Mouse (Mus musculus): ENCODE results near the gene 7530416G11Rik.

Gene 7530416G11Rik

DNA sequence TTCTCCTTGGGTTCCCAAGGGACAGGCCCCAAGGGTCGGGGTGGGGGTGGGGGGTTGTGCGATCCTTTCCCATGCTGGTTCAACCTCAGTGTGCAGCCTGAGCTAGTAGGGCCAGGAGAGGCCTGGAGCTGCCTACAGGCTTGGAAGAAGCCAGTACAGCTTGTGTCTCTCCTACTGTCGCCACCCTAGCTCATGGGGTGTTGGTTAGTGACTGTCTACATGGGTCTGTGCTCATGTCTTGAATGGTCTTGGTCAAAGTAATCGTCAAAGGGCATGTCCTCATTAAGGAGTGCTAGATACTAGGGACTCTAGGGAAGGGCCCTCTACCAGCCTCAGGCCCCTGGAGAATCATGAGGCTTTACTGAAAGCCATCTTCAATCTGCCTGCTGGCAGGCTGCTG is 5.5 kb downstream of the 7530416G11Rik start:
- CTCF ChIA-PET, result interaction anchor here in 1 of 4 experiments (0.7 kb wide), 1 partner anchor 474 kb away, joined by 4 read pairs; no protein-coding TSS in a partner anchor
- POLR2A ChIA-PET, result interaction anchor here in 1 of 4 experiments (0.7 kb wide), 1 partner anchor 323 kb away, joined by 4 read pairs; no protein-coding TSS in a partner anchor

- POLR2A ChIA-PET, result interaction anchor here in 3 of 4 experiments (0.7 to 1.3 kb wide), 4 partner anchors 9 to 29 kb away, joined by 3 read pairs; no protein-coding TSS in a partner anchor
These were observed 8.8 kb downstream of the 7530416G11Rik start for GRCm38 (mm10) chr15:85494163-85494621.

DNA sequence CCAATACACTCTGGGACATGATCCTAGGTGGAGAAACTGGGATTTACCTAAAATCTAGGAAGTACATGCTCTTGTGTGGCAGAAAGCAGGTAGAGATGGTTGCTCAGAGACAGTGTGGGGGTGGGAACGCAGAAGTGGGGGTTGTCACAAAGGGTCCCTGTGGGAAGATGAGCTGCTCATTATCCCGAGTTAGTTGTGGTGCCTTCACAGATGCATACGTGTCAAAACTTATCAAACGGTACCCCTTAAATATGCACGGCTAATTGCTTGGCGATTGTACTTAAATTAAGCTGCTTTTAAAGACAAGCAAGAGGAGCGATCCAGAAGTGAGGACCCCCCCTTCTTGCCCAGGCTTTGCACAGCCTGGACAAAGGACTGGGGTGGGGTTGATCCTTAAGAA is 13.3 kb downstream of the 7530416G11Rik start:
- ChIA-PET CTCF (no interaction called here), POLR2A (interaction anchor here in 1 of 4 experiments (1.3 kb wide), 2 partner anchors 9 to 20 kb away, joined by 3 to 5 read pairs; no protein-coding TSS in a partner anchor)

More at GRCm38 (mm10) chr15:85494163-85494621, 8.8 kb downstream of the 7530416G11Rik start:
- CTCF ChIA-PET, result interaction anchor here in 3 of 4 experiments (0.5 to 2.0 kb wide), 8 partner anchors 8 to 179 kb away, joined by 3 to 7 read pairs (median 5); no protein-coding TSS in a partner anchor

DNA sequence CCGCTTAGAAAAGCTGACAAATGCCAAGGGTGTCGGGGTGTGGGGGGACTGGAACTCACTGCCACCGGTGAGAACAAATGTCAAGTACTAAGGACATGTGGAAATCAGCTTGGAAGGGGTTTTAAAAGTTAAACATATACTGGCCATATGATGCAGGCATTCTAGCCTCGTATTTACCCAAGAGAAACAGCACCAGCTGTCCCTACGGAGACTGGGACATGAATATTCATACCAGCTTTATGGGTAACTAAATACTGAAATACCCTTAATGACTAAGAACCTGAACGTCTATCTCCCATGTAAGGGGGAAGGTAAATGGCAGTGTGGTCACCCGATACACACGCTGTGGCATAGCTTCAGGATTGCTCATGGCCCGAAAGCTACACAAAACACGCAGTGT is 14.1 kb downstream of the 7530416G11Rik start:
- ChIA-PET CTCF (interaction anchor here in 2 of 4 experiments (0.8 to 1.0 kb wide), 2 partner anchors 12 to 94 kb away, joined by 3 to 4 read pairs; no protein-coding TSS in a partner anchor), POLR2A (interaction anchor here in 1 of 4 experiments (1.0 to 1.3 kb wide), 3 partner anchors 8 to 46 kb away, joined by 3 to 5 read pairs (median 3); no protein-coding TSS in a partner anchor)

DNA sequence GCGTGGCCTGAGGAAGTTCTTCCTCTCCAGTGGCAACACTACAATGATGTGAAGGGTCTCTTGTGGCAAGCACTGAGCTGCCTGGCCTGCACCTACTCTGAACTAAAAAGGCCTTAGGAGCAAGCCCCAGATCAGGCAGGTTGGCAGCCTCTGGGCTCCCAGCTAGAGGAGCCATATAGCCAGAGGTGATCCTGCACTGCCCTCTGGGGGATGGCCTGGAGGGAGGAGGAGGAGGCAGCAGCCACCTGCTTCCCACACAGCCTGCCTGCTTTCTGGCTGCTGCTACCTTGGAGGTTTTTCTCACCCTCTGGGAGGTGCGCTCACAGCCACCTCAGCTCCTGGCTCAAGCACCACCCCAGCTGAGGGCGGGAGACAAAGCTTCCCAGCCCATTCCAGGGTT is 22.4 kb downstream of the 7530416G11Rik start:
- ChIA-PET CTCF (interaction anchor here (0.6 to 8.3 kb wide), 19 partner anchors 9 to 329 kb away, joined by 3 to 87 read pairs (median 6); partner anchors contain the start of gene Wnt7b (in 2 of the 4)), POLR2A (interaction anchor here in 3 of 4 experiments (0.6 to 1.3 kb wide), 7 partner anchors 8 to 149 kb away, joined by 3 to 7 read pairs (median 4); no protein-coding TSS in a partner anchor)

DNA sequence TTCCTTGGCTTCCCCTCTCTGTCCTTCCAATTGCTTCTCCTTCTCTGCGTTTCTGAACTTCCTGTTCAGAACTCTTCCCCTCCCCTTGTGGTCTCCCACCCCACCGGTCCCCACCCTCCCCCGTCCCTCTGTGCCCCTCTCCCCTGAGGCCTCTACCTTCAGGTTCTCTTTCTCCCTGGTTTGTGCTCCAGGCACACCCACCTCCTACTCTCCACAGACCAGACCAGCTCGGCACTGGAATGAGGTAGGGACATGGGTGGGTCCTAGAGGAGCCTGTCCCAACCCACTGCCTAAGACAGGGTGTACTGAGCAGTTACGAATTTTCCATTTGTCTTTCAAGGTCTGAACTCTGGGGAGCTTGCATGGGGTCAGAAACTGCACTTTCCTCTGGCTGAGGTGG is 23.1 kb downstream of the 7530416G11Rik start:
- POLR2A ChIA-PET, result interaction anchor here in 3 of 4 experiments (0.5 to 1.3 kb wide), 7 partner anchors 9 to 103 kb away, joined by 3 to 7 read pairs (median 3); partner anchors contain the start of gene Wnt7b (in 1 of the 3)

DNA sequence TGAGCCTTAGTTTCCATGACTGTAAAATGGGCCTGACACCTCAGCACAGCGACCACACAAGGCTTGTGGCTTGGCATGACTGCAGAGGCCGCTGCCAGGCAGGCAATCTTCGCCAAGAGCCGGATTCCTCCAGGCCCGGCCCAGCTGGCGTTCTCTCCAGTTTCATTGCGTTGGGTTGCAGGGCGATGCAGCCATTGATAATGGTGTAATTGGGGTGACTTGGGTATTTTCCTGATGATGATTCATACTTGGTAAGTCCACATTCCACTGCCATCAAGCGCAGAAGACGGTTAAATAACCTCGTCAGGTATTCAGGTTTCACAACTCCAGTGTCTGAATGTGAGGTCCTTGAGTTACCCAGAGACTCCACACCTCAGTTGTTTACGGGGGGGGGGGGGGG is 23.7 kb downstream of the 7530416G11Rik start:
- POLR2A ChIA-PET, result interaction anchor here in 3 of 4 experiments (0.5 to 1.0 kb wide), 3 partner anchors 8 to 103 kb away, joined by 3 to 4 read pairs (median 3); partner anchors contain the start of gene Wnt7b (in 1 of the 3)
- CTCF ChIA-PET, result interaction anchor here (0.5 to 8.3 kb wide), 13 partner anchors 23 to 650 kb away, joined by 4 to 87 read pairs (median 10); partner anchors contain the start of gene Wnt7b (in 2 of the 4)

More for the DNA sequence above, 23.1 kb downstream of the 7530416G11Rik start:
- CTCF ChIA-PET, result interaction anchor here (0.6 to 8.3 kb wide), 16 partner anchors 24 to 650 kb away, joined by 3 to 87 read pairs (median 8); partner anchors contain the start of gene Wnt7b (in 2 of the 4)

- ChIA-PET POLR2A (interaction anchor here in 3 of 4 experiments (0.6 to 1.5 kb wide), 6 partner anchors 10 to 220 kb away, joined by 3 to 4 read pairs (median 3); partner anchors contain the start of gene Wnt7b (in 1 of the 3)), CTCF (interaction anchor here (0.5 to 8.3 kb wide), 27 partner anchors 8 to 326 kb away, joined by 3 to 87 read pairs (median 3); partner anchors contain the start of gene Wnt7b (in 2 of the 4))
These were observed 25.4 kb downstream of the 7530416G11Rik start for GRCm38 (mm10) chr15:85477584-85477983.

DNA sequence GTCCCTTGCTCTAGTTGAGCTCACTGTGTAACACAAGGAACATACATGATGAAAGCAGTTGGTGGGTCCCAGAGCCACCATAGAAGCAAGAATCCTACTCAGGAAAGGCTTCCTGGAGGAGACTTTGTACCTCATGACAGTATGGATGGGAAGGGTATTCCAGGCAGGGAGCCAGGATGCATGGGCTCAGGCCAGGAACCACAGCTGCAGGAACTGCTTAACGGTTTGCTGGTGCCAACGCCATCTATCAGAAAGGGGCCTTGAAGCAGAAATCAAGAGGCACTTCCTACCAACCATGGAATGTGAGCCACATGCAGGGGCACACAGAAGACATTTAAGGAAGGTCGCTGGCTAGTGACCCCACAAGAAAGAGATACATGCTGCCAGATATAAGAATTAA is 28.3 kb downstream of the 7530416G11Rik start:
- POLR2A ChIA-PET, result interaction anchor here in 1 of 4 experiments (0.7 to 2.1 kb wide), 3 partner anchors 11 to 108 kb away, joined by 3 to 5 read pairs (median 4); no protein-coding TSS in a partner anchor
- CTCF ChIA-PET, result interaction anchor here (0.6 to 8.3 kb wide), 9 partner anchors 108 to 1206 kb away, joined by 3 to 87 read pairs (median 5); partner anchors contain the start of gene Wnt7b (in 2 of the 4)

GRCm38 (mm10) chr15:85469401-85469800 is 33.6 kb downstream of the 7530416G11Rik start:
- POLR2A ChIA-PET, result interaction anchor here in 1 of 4 experiments (1.1 kb wide), 1 partner anchor 21 kb away, joined by 3 read pairs; no protein-coding TSS in a partner anchor
- CTCF ChIA-PET, result interaction anchor here in 2 of 4 experiments (0.5 to 1.5 kb wide), 5 partner anchors 8 to 1952 kb away, joined by 3 to 4 read pairs (median 3); no protein-coding TSS in a partner anchor

DNA sequence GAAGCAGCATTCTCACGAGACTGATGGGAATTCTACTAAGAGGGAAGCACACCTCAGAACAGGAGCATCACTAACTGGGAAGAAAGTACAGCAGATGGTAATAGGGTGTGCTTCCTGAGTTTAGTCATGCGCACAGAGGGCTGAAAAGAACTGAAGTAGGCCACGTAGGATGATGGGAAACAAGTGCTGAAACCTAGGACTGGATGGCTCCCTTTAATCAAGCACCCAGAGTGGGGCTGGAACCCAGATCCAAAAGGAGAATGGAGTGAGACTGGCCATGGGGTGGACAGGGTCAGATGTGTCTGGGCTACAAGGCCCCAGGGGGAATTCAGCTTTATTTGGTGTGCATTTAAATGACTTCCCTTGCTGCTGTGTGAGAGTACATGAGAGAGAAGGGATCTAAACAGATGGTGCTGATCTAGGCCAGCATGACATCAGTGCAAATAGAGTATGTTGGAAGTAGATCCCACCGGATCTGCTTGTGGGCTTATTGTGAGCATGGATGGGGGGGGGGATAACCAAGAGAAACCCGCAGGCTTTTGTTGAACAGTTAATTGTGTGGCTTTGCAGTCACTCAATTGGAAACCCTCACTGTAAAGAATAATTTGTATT is 36.5 kb downstream of the 7530416G11Rik start:
- ChIA-PET CTCF (interaction anchor here in 1 of 4 experiments (0.6 kb wide), 1 partner anchor 12 kb away, joined by 5 read pairs; no protein-coding TSS in a partner anchor), POLR2A (interaction anchor here in 3 of 4 experiments (0.5 to 1.8 kb wide), 3 partner anchors 11 to 1944 kb away, joined by 3 to 4 read pairs (median 3); no protein-coding TSS in a partner anchor)

DNA sequence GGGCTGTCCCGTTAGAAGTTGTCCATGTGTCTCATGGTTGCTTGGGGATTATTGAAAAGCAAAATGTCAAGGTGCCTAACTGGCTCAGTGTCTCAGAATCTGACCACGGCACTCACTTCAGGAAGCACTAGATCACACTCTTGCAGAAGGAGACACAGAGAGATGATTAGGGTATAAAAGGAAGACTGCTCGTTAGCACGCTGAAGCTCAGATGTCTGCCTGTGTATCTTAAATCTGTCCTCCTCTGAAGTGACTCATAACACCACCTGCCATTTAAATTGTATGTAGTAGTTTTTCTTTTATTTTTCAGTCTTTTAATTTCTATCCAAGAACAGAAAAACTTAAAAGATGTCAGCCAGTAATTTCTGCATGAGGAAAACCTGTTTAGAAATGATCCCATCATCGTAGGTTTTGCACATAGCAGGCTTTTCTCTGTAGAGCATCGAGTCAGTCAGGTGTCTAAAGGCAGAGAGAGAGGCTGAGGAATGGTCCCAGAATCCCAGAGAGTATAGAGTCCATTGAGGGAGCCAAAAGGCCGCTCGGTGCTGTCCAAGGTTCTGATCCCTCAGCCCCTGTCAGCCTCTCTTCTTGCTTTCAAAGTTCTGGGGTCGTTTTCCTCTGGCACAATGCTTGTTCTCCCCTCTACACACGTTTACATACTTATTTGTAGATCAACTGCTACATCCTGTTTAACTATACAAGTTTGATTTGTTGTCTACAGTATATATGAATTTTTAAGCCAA is 38.0 kb downstream of the 7530416G11Rik start:
- ChIA-PET CTCF (interaction anchor here in 1 of 4 experiments (0.6 to 0.7 kb wide), 2 partner anchors 108 to 687 kb away, joined by 3 to 4 read pairs; no protein-coding TSS in a partner anchor), POLR2A (interaction anchor here in 1 of 4 experiments (1.5 to 1.7 kb wide), 2 partner anchors 9 to 25 kb away, joined by 3 read pairs; no protein-coding TSS in a partner anchor)

DNA sequence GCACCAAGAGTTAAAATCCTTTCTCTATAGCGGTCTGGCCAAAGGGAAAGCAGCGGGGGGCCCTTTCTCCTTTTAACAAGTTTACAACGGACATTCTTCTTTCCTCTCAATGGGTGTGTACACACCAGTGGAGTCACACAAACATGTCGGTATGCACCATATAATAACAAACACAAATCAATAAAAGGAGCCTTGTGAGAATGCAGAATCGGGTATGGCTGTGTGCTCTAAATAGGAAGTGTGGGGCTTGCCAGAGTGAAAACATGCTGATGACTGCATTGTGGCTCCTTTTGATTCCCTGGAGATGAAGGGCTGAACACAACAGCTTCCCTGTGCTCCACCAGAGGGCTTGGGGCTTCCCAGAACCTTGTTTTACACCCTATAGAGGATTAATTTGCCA is 38.8 kb downstream of the 7530416G11Rik start:
- ChIA-PET CTCF (interaction anchor here in 2 of 4 experiments (0.6 to 0.7 kb wide), 4 partner anchors 16 to 686 kb away, joined by 3 to 4 read pairs (median 3); no protein-coding TSS in a partner anchor), POLR2A (interaction anchor here in 1 of 4 experiments (0.6 to 1.7 kb wide), 3 partner anchors 10 to 118 kb away, joined by 3 read pairs; no protein-coding TSS in a partner anchor)

DNA sequence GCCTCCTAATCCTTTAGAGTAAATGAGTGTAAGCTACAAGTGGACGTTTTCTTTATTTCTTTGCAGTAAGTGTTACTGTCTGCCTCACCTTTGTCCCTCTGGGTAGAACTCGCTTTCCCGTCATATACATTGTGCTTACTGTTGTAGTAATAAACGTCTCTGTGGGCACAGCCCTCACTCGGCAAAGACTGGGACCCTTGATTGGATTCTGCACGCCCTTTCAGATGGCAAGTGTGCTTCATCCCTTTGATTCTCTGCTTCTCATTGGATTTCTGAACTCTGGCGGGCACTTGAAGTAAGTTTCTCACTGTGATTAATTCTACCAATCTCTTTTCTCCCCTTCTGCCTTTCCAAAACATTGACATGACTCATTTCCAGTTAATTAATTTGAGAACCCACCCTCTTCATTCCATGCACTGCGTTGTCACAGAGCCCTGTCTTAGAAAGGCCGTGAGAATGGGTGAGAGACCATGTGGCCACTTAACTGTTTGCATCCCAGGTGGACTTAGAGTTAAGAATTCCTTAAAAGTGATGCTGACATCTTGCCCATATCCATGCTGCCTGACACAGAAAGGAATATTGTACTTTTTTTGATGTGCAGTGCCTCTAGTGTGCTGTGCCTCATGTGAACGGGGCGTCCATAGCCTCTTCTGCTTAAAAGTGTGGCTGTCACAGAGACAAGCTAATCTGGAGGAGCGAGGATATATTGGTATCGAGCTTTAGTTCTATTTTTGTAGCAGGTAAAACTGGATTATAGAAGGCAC is 39.8 kb downstream of the 7530416G11Rik start:
- ChIA-PET CTCF (interaction anchor here in 3 of 4 experiments (0.6 to 1.2 kb wide), 3 partner anchors 15 to 134 kb away, joined by 3 to 5 read pairs (median 5); no protein-coding TSS in a partner anchor), POLR2A (interaction anchor here in 1 of 4 experiments (0.6 to 1.7 kb wide), 3 partner anchors 11 to 119 kb away, joined by 3 read pairs; no protein-coding TSS in a partner anchor)

- POLR2A ChIA-PET, result interaction anchor here in 1 of 4 experiments (0.6 kb wide), 1 partner anchor 9 kb away, joined by 4 read pairs; no protein-coding TSS in a partner anchor
These were observed 40.9 kb downstream of the 7530416G11Rik start for GRCm38 (mm10) chr15:85462138-85462537.

DNA sequence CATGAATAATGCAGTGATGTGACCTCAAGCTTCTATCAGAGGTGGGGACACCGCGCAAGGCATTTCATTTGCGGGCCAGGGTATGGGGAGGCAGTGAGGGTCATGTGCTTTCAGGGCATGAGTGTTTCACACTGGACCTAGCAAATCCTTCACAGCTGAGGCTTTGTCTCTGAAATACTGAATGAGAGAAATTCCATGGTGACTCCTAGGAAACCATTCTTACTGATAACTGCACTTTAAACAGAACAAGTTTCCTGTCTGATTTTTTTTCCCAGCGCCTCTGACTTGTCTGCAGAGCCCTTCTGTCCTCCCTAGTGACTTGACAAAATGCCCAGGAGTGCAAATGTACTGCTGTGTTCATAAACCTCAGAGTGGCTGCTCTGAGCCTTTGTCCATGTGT is 41.5 kb downstream of the 7530416G11Rik start:
- ChIA-PET POLR2A (interaction anchor here in 1 of 4 experiments (0.5 kb wide), 1 partner anchor 116 kb away, joined by 3 read pairs; no protein-coding TSS in a partner anchor), CTCF (no interaction called here)

More at GRCm38 (mm10) chr15:85462138-85462537, 40.9 kb downstream of the 7530416G11Rik start:
- CTCF ChIA-PET, result interaction anchor here in 1 of 4 experiments (0.6 kb wide), 1 partner anchor 344 kb away, joined by 5 read pairs; no protein-coding TSS in a partner anchor
